Comparison of ENCODE assay signal across 22 mouse cellular contexts in genomic region chr19:36714492-36714891, GRCm38 (mm10). TPM values are rescaled to one million over a fixed set of nuclear protein-coding genes. Genes with fewer than 3 reads are reported as not detected.
A peak's percentile ranks its signal among the peaks of the same experiment; 100 is the strongest.
DNase-seq lines count a peak whose midpoint lies in the region; ATAC-seq lines count a peak whose summit lies in the region.
"Had no signal": no experiment of that assay in that cellular context is flagged by ENCODE, and none has a peak within 500 bp of the region (broad histone marks: within the 10 kb centered on the region; RNA-seq: fewer than 3 reads in every experiment).

No protein-coding gene starts in this region.

- H3K9ac ChIP-seq in heart, embryonic 12.5 days: no peak overlapping the region
- H3K9ac ChIP-seq in neural tube, embryonic 14.5 days (replicated peaks; ENCODE audit: low read depth, low read length): no peak overlapping the region
- H3K9ac ChIP-seq in neural tube, embryonic 15.5 days (replicated peaks): no peak overlapping the region
- H3K9ac ChIP-seq in stomach, embryonic 14.5 days (replicated peaks; ENCODE audit: low read depth, low read length): no peak overlapping the region
- H3K9ac ChIP-seq: embryonic facial prominence, embryonic 15.5 days; heart, embryonic 13.5 days; hindbrain, embryonic 15.5 days had no signal

- H3K4me1 ChIP-seq in heart, embryonic 12.5 days (replicated peaks): peaks cover 6% of the 10 kb centered on the region; the same call in 1 of the 2 replicates
- no peaks in the 10 kb centered on the region for H3K4me1 ChIP-seq in neural tube, embryonic 14.5 days (ENCODE audit: control insufficient read depth, insufficient read depth, low read length)
- no peaks in the 10 kb centered on the region for H3K4me1 ChIP-seq in neural tube, embryonic 15.5 days
- H3K4me1 ChIP-seq in stomach, embryonic 14.5 days (ENCODE audit: control insufficient read depth, insufficient read depth, low read length): no peaks in the 10 kb centered on the region; the same call in 1 of the 2 replicates
- H3K4me1 ChIP-seq: embryonic facial prominence, embryonic 15.5 days; forebrain, embryonic 10.5 days; hindbrain, embryonic 15.5 days had no signal

- DNase-seq in heart, adult 11 months: peak; percentile 33
- no peak for DNase-seq in thymus, postnatal 25 days
- no peak for DNase-seq in gastrocnemius, postnatal 4 days (ENCODE audit: low spot score in 2 of 2)
- DNase-seq: adrenal gland, adult 8-10 months; cerebellum, adult 11 months; cerebellum, adult 8-10 months; cerebellum, postnatal 14 days; embryo, embryonic 11 days; gastrocnemius, postnatal 10 days; heart, postnatal 36 days had no signal

- no peak for ATAC-seq in heart, embryonic 12.5 days (ENCODE audit: insufficient number of reproducible peaks, low FRiP score)
- 0 out of 2 replicates have a peak, but pooled peaks have one; percentile 41 for ATAC-seq in neural tube, embryonic 14.5 days (ENCODE audit: low read depth)
- no peak for ATAC-seq in neural tube, embryonic 15.5 days (ENCODE audit: low FRiP score)
- peak; percentile 82; the same call in 1 of the 2 replicates for ATAC-seq in stomach, embryonic 14.5 days (ENCODE audit: insufficient number of reproducible peaks, insufficient read depth, low FRiP score, low read depth)
- ATAC-seq: forebrain, embryonic 16.5 days had no signal

- H3K9me3 ChIP-seq in heart, embryonic 12.5 days (replicated peaks): no peaks in the 10 kb centered on the region
- no peaks in the 10 kb centered on the region for H3K9me3 ChIP-seq in neural tube, embryonic 14.5 days (ENCODE audit: control insufficient read depth, low read length)
- H3K9me3 ChIP-seq in neural tube, embryonic 15.5 days (replicated peaks): no peaks in the 10 kb centered on the region
- no peaks in the 10 kb centered on the region for H3K9me3 ChIP-seq in stomach, embryonic 14.5 days (ENCODE audit: control insufficient read depth, low read depth, low read length)
- H3K9me3 ChIP-seq: embryonic facial prominence, embryonic 15.5 days; forebrain, embryonic 10.5 days had no signal

- H3K27me3 ChIP-seq in heart, embryonic 12.5 days (replicated peaks): no peaks in the 10 kb centered on the region
- H3K27me3 ChIP-seq in neural tube, embryonic 14.5 days (ENCODE audit: control insufficient read depth, insufficient read depth, low read length): no peaks in the 10 kb centered on the region
- no peaks in the 10 kb centered on the region for H3K27me3 ChIP-seq in neural tube, embryonic 15.5 days (replicated peaks)
- no peaks in the 10 kb centered on the region for H3K27me3 ChIP-seq in stomach, embryonic 14.5 days (ENCODE audit: control insufficient read depth, insufficient read depth, low read length)
- H3K27me3 ChIP-seq: CH12.LX; embryonic facial prominence, embryonic 15.5 days; heart, embryonic 13.5 days; hindbrain, embryonic 15.5 days had no signal

- 82% methylated on average over 1 of the region's 1 CpGs for WGBS in heart, embryonic 12.5 days
- 59% methylated on average over 1 of the region's 1 CpGs for WGBS in neural tube, embryonic 14.5 days
- 36% methylated on average over 1 of the region's 1 CpGs for WGBS in neural tube, embryonic 15.5 days
- 18% methylated on average over 1 of the region's 1 CpGs for WGBS in stomach, embryonic 14.5 days

- H3K36me3 ChIP-seq in heart, embryonic 12.5 days: no peaks in the 10 kb centered on the region
- no peaks in the 10 kb centered on the region for H3K36me3 ChIP-seq in neural tube, embryonic 14.5 days (ENCODE audit: control insufficient read depth, insufficient read depth, low read length)
- no peaks in the 10 kb centered on the region for H3K36me3 ChIP-seq in neural tube, embryonic 15.5 days
- no peaks in the 10 kb centered on the region for H3K36me3 ChIP-seq in stomach, embryonic 14.5 days (ENCODE audit: control insufficient read depth, insufficient read depth, low read length)
- H3K36me3 ChIP-seq: embryonic facial prominence, embryonic 15.5 days; forebrain, embryonic 10.5 days; heart, embryonic 13.5 days had no signal

- H3K27ac ChIP-seq in heart, embryonic 12.5 days (ENCODE audit: poor library complexity, severe bottlenecking): no peak overlapping the region
- no peak overlapping the region for H3K27ac ChIP-seq in neural tube, embryonic 14.5 days (ENCODE audit: low read depth, low read length)
- H3K27ac ChIP-seq in neural tube, embryonic 15.5 days (replicated peaks): no peak overlapping the region
- peak overlapping the region; percentile 29; the same call in 1 of the 2 replicates for H3K27ac ChIP-seq in stomach, embryonic 14.5 days (ENCODE audit: low read length)
- H3K27ac ChIP-seq: embryonic facial prominence, embryonic 15.5 days; forebrain, embryonic 10.5 days; heart, embryonic 13.5 days; hindbrain, embryonic 15.5 days had no signal

- H3K4me3 ChIP-seq in heart, embryonic 12.5 days: no peak overlapping the region
- H3K4me3 ChIP-seq in neural tube, embryonic 14.5 days (ENCODE audit: low read depth, low read length): no peak overlapping the region
- no peak overlapping the region for H3K4me3 ChIP-seq in neural tube, embryonic 15.5 days (replicated peaks)
- H3K4me3 ChIP-seq in stomach, embryonic 14.5 days (ENCODE audit: low read depth, low read length): no peak overlapping the region
- H3K4me3 ChIP-seq: embryonic facial prominence, embryonic 15.5 days; erythroblast, embryonic 14.5 days; forebrain, embryonic 10.5 days; heart, embryonic 13.5 days; hindbrain, embryonic 15.5 days had no signal

- H3K4me2 ChIP-seq in heart, embryonic 12.5 days: no peak overlapping the region
- no peak overlapping the region for H3K4me2 ChIP-seq in neural tube, embryonic 14.5 days (ENCODE audit: low read depth, low read length)
- no peak overlapping the region for H3K4me2 ChIP-seq in neural tube, embryonic 15.5 days
- no peak overlapping the region for H3K4me2 ChIP-seq in stomach, embryonic 14.5 days (replicated peaks; ENCODE audit: low read depth, low read length)
- H3K4me2 ChIP-seq: embryonic facial prominence, embryonic 15.5 days; heart, embryonic 13.5 days; hindbrain, embryonic 15.5 days had no signal

RNA-seq across cellular contexts. Expression of gene Ppp1r3c, which starts 22.0 kb away (rescaled TPM):
- 53.3 and 55.1 TPM in 2 replicates for polyA plus RNA-seq in heart, embryonic 12.5 days (2016; fragmentation: Nextera tagmentation; extraction: Ambion mirVana)
- polyA plus RNA-seq in neural tube, embryonic 14.5 days (2014; fragmentation: Nextera tagmentation; extraction: Ambion mirVana): 20.3 and 21.9 TPM in 2 replicates
- polyA plus RNA-seq in neural tube, embryonic 15.5 days (2015; fragmentation: Nextera tagmentation; extraction: Ambion mirVana): 21.9 and 24.6 TPM in 2 replicates
- 21.9 and 29.8 TPM in 2 replicates for polyA plus RNA-seq in stomach, embryonic 14.5 days (2014; fragmentation: Nextera tagmentation; extraction: Ambion mirVana)
- total RNA-seq in gastrocnemius, postnatal 4 days (2021): 10 to 100 TPM; 76.9 to 78.8 TPM
- total RNA-seq: CH12.LX; common myeloid progenitor, adult 5-6 weeks had no signal
- polyA plus RNA-seq: erythroblast, embryonic 14.5 days had no signal

Comparison
In these comparisons a context has a peak if more than half of its experiments do, and no peak if none do; other contexts are left out.
1. ATAC-seq: peak in neural tube, embryonic 14.5 days (single experiment) and stomach, embryonic 14.5 days (single experiment); none in heart, embryonic 12.5 days (single experiment) and neural tube, embryonic 15.5 days (single experiment).